Mouse (Mus musculus) midbrain, embryonic 16.5 days (tissue): ENCODE data around the gene Dst. TPM values are rescaled to one million over a fixed set of nuclear protein-coding genes. Genes with fewer than 3 reads are reported as not detected.

Experiments used
- ATAC-seq: fragments of 200-750 bp; cut with Nextera tagmentation; 2 replicates; pipeline ENCODE4 v1.8.0; 2017; ENCODE audit warnings: moderate TSS enrichment
- H3K27ac ChIP-seq: fragments of 300-500 bp; sonication (generic); 2 replicates; pipeline ENCODE4 v1.5.1; 2014; ENCODE audit warnings: mild to moderate bottlenecking, low read length, mixed read lengths
- H3K27me3 ChIP-seq: fragments of 300-500 bp; sonication (generic); 2 replicates; pipeline ENCODE4 v1.6.1; 2014; ENCODE audit warnings: low read depth, low read length, mixed read lengths; ENCODE audit not compliant: control insufficient read depth, insufficient read depth
- H3K36me3 ChIP-seq: fragments of 300-500 bp; sonication (generic); 2 replicates; pipeline ENCODE4 v1.6.1; 2014; ENCODE audit warnings: mild to moderate bottlenecking, low read length, moderate library complexity, mixed read lengths; ENCODE audit not compliant: control insufficient read depth, insufficient read depth
- H3K4me1 ChIP-seq: fragments of 300-500 bp; sonication (generic); 2 replicates; pipeline ENCODE4 v1.6.1; 2014; ENCODE audit warnings: mild to moderate bottlenecking, low read length, mixed read lengths; ENCODE audit not compliant: control insufficient read depth, insufficient read depth
- H3K4me2 ChIP-seq: fragments of 300-500 bp; sonication (generic); 2 replicates; pipeline ENCODE4 v1.6.1; 2014; ENCODE audit warnings: mild to moderate bottlenecking, low read length, mixed read lengths
- H3K4me3 ChIP-seq: fragments of 300-500 bp; sonication (generic); 2 replicates; pipeline ENCODE4 v1.5.1; 2014; ENCODE audit warnings: low read depth, mild to moderate bottlenecking, low read length, moderate library complexity, mixed read lengths
- H3K9ac ChIP-seq: fragments of 300-500 bp; sonication (generic); 2 replicates; pipeline ENCODE4 v1.6.1; 2014; ENCODE audit warnings: low read depth, low read length, mixed read lengths
- H3K9me3 ChIP-seq: fragments of 300-500 bp; sonication (generic); replicated peaks from 2 replicates; pipeline ENCODE4 v1.6.1; 2014; ENCODE audit warnings: mild to moderate bottlenecking, low read length, mixed read lengths; ENCODE audit not compliant: control insufficient read depth, poor library complexity, severe bottlenecking
- WGBS: fragments of 180-500 bp; shearing (Covaris S2); extraction: QIAGEN DNeasy Blood & Tissue Kit; methylation state at CpG from one replicate; pipeline ENCODE4 v1.1.7; 2014; 5-methylcytosine and 5-hydroxymethylcytosine counted together
- polyA plus RNA-seq: library from polyadenylated mRNA; unstranded; fragments of >200 nt; fragmentation: Nextera tagmentation; extraction: Ambion mirVana; gene quantifications from 2 replicates; pipeline ENCODE4 v1.2.1, GENCODE M21; 2015

Gene Dst
- 36.1 and 39.9 TPM in 2 replicates for polyA plus RNA-seq

DNA sequence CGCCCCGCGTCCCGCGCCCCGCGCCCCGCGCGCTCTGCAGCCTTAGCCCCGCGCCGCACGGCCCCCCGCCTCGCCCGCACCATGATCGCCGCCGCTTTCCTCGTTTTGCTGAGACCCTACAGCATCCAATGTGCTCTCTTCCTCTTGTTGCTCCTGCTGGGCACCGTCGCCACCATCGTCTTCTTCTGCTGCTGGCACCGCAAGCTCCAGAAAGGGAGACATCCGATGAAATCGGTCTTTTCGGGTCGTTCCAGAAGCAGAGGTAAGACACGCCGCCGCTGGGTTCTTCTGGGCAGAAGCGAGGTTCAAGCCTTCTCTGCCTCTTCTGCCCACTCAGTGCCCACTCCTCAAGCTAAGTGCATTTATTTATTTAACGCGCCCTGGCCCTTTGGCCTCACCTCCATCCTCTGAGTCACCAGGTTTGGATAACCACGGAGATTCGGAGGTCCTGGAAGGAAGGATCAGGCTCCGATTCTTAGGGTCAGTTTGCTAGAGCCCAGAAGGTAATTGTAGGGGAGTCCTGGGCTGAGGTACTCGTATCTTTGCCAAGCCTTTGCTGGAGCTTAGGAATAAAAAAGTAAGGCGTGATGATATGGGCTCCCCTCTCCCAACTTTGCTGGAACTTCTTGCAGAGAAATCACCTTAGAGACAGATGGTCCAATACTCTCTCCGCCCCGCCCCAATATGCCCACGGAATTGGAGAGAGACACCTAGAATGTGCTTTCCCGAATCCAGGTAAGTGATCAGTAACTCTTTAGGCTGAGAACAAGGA, at the start of gene Dst:
Gene Dst (plus strand): TSS at position 35 of the 772 bp plus-strand sequence.
- H3K4me3 ChIP-seq, result peak within 1 kb of the TSS; percentile 72
- H3K36me3 ChIP-seq, result no peaks in the 10 kb centered on the region
- ATAC-seq, result peak; percentile 7; the same call in 1 of the 2 replicates
- H3K9me3 ChIP-seq, result no peaks in the 10 kb centered on the region; the same call in 1 of the 2 replicates
- H3K9ac ChIP-seq, result peak within 1 kb of the TSS; percentile 82
- H3K27me3 ChIP-seq, result 0 out of 2 replicates have a peak, but pooled peaks cover 2% of the 10 kb centered on the region
- H3K4me1 ChIP-seq, result peaks cover 20% of the 10 kb centered on the region
- H3K4me2 ChIP-seq, result peak within 1 kb of the TSS; percentile 67
- WGBS, result 5% methylated on average over 41 of the region's 44 CpGs
- peak within 1 kb of the TSS; percentile 95 for H3K27ac ChIP-seq

DNA sequence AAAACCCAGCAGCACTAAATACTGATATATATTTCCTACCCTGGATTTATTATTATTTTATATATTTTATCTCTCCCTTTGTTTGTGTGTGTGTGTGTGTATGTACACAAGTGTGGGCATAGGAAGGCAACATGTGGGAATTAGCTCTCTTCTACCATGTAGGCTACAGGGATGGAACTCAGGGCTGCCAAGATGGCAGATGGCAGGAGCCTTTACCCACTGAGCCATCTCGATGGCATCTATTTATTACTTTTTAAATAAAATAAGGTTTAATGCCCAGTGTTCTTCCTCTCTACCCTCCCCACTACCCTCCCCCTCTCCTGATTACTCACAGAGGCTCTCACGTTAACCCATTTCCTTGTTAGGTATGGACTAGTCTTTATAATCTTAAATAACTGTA, 39.0 kb upstream of the Dst start:
- Histone ChIP-seq H3K9me3 (0 out of 2 replicates have a peak, but pooled peaks cover 3% of the 10 kb centered on the region), H3K4me1 (no peaks in the 10 kb centered on the region), H3K36me3 (0 out of 2 replicates have a peak, but pooled peaks cover 2% of the 10 kb centered on the region), H3K9ac (no peak overlapping the region), H3K4me2 (no peak overlapping the region), H3K27me3 (no peaks in the 10 kb centered on the region), H3K4me3 (no peak overlapping the region), H3K27ac (no peak overlapping the region)
- ATAC-seq, result no peak
- WGBS, result 94% methylated on average over 2 of the region's 2 CpGs

- H3K4me3 ChIP-seq, result no peak overlapping the region
- H3K4me2 ChIP-seq, result no peak overlapping the region
- no peak overlapping the region for H3K27ac ChIP-seq
- WGBS, result 94% methylated on average over 3 of the region's 3 CpGs
- H3K36me3 ChIP-seq, result 0 out of 2 replicates have a peak, but pooled peaks cover 2% of the 10 kb centered on the region
- ATAC-seq, result no peak
- H3K4me1 ChIP-seq, result no peaks in the 10 kb centered on the region
- H3K27me3 ChIP-seq, result no peaks in the 10 kb centered on the region
- H3K9me3 ChIP-seq, result 0 out of 2 replicates have a peak, but pooled peaks cover 3% of the 10 kb centered on the region
- H3K9ac ChIP-seq, result no peak overlapping the region
Measured at GRCm38 (mm10) chr1:33869437-33869836, 38.6 kb upstream of the Dst start.

GRCm38 (mm10) chr1:33873561-33873960, 34.5 kb upstream of the Dst start:
- no peaks in the 10 kb centered on the region for H3K27me3 ChIP-seq
- H3K4me1 ChIP-seq, result no peaks in the 10 kb centered on the region
- ATAC-seq, result no peak
- no peak overlapping the region for H3K9ac ChIP-seq
- H3K4me3 ChIP-seq, result no peak overlapping the region
- 0 out of 2 replicates have a peak, but pooled peaks cover 3% of the 10 kb centered on the region for H3K9me3 ChIP-seq
- 82% methylated on average over 5 of the region's 5 CpGs for WGBS
- H3K4me2 ChIP-seq, result no peak overlapping the region
- H3K27ac ChIP-seq, result no peak overlapping the region
- H3K36me3 ChIP-seq, result 0 out of 2 replicates have a peak, but pooled peaks cover 2% of the 10 kb centered on the region

GRCm38 (mm10) chr1:33875691-33876090, 32.3 kb upstream of the Dst start:
- Histone ChIP-seq H3K27me3 (no peaks in the 10 kb centered on the region), H3K4me1 (no peaks in the 10 kb centered on the region), H3K9ac (no peak overlapping the region), H3K4me2 (no peak overlapping the region), H3K9me3 (0 out of 2 replicates have a peak, but pooled peaks cover 3% of the 10 kb centered on the region), H3K4me3 (no peak overlapping the region), H3K27ac (no peak overlapping the region), H3K36me3 (0 out of 2 replicates have a peak, but pooled peaks cover 2% of the 10 kb centered on the region)
- 50% methylated on average over 6 of the region's 6 CpGs for WGBS
- no peak for ATAC-seq

GRCm38 (mm10) chr1:33876416-33876815, 31.6 kb upstream of the Dst start:
- H3K36me3 ChIP-seq, result 0 out of 2 replicates have a peak, but pooled peaks cover 2% of the 10 kb centered on the region
- no peak overlapping the region for H3K4me3 ChIP-seq
- no peaks in the 10 kb centered on the region for H3K4me1 ChIP-seq
- 0 out of 2 replicates have a peak, but pooled peaks cover 3% of the 10 kb centered on the region for H3K9me3 ChIP-seq
- H3K9ac ChIP-seq, result no peak overlapping the region
- no peak overlapping the region for H3K4me2 ChIP-seq
- no peaks in the 10 kb centered on the region for H3K27me3 ChIP-seq
- ATAC-seq, result no peak
- H3K27ac ChIP-seq, result no peak overlapping the region
- 89% methylated on average over 3 of the region's 3 CpGs for WGBS

- no peaks in the 10 kb centered on the region for H3K36me3 ChIP-seq
- H3K4me2 ChIP-seq, result no peak overlapping the region
- H3K9ac ChIP-seq, result no peak overlapping the region
- WGBS, result 87% methylated on average over 7 of the region's 7 CpGs
- no peak for ATAC-seq
- H3K27me3 ChIP-seq, result no peaks in the 10 kb centered on the region
- no peak overlapping the region for H3K4me3 ChIP-seq
- no peak overlapping the region for H3K27ac ChIP-seq
- no peaks in the 10 kb centered on the region for H3K4me1 ChIP-seq
- H3K9me3 ChIP-seq, result no peaks in the 10 kb centered on the region
Measured at GRCm38 (mm10) chr1:33878170-33878569, 29.9 kb upstream of the Dst start.

DNA sequence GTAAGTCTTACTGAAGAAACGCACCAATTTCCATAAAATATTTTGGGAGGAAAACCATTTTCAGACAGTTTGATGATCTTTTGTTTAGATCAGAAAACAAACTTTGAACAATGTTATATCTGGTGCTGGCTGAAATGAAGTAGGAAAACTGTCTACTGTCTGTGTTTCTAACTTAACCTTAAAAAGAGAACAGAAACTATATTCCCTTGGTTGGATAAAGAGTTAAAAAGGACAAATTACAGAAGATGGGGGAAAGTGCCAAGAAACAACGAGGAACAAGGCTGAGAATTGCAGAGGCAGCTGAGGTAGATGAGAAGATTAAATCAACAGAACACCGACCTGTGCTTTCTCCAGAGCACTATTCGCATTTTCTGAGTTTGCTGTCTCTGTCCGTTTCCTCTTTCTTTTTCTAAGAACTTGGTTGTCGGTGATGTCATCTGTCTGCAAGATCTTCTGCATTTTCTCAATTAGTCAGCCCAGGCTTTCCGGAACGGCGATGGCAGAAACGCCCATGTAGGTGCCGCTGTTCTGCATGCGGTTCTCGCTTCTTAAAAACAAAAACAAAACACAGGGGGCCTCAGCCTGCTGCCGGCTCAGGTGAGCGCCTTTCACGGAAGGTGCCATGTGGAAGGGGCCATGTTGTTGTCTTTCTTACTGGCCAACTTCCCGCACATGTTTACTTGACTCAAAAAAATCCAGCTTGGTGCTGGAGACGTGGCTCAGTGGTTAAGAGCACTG, 24.8 kb upstream of the Dst start:
- H3K4me2 ChIP-seq, result peak overlapping the region; percentile 40; the same call in 1 of the 2 replicates
- no peak overlapping the region for H3K4me3 ChIP-seq
- H3K4me1 ChIP-seq, result no peaks in the 10 kb centered on the region
- H3K36me3 ChIP-seq, result no peaks in the 10 kb centered on the region
- no peak for ATAC-seq
- H3K27me3 ChIP-seq, result no peaks in the 10 kb centered on the region
- H3K9me3 ChIP-seq, result no peaks in the 10 kb centered on the region
- H3K27ac ChIP-seq, result no peak overlapping the region
- H3K9ac ChIP-seq, result no peak overlapping the region
- WGBS, result 27% methylated on average over 18 of the region's 18 CpGs
